Mouse (Mus musculus): ENCODE measurements around the gene Ppme1.

Ppme1 gene

GRCm38 (mm10) chr7:100371495-100372451, at the start of gene Ppme1, which contains the start of gene C2cd3:
Gene Ppme1 (minus strand): TSS chr7:100372307.
Gene C2cd3 (plus strand): TSS chr7:100372233.
- DNase-seq, result peak; percentile 99

GRCm38 (mm10) chr7:100408684-100409083, 36.6 kb upstream of the Ppme1 start:
- DNase-seq, result no peak

- no peak for DNase-seq
Observed at GRCm38 (mm10) chr7:100407677-100408076, 35.6 kb upstream of the Ppme1 start.

- DNase-seq, result no peak
Observed at GRCm38 (mm10) chr7:100402715-100403114, 30.6 kb upstream of the Ppme1 start.

DNA sequence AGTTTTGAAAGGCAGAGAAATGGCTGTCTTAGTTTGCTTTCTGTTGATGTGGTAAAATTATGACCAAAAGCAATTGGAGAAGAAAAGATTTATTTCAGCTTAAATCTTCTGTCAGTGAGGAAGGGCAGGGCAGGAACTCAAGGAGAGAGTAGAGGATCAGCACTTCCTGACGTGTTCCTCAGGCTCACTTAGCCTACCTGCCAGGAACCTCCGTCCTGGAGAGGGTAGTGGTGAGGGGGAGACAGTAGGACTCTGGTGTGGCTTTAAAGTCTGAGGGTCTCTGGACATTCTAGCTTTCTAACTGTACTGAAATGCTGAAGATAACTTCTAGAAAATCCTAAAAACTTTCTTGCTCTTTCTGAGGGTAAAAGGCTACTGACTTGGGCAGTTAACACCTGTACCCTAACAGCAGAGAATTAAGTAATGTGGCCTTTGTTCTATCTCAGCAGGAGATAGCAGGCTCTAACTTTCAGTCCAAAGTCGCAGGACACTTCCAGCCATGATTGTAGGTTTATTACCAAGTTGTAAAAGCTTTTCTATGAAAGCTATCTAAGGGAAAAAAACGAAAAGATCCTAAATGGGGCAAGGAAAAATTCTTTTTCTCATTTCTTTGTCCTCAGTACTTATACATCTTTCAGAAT, 28.9 kb upstream of the Ppme1 start:
- no peak for DNase-seq

DNA sequence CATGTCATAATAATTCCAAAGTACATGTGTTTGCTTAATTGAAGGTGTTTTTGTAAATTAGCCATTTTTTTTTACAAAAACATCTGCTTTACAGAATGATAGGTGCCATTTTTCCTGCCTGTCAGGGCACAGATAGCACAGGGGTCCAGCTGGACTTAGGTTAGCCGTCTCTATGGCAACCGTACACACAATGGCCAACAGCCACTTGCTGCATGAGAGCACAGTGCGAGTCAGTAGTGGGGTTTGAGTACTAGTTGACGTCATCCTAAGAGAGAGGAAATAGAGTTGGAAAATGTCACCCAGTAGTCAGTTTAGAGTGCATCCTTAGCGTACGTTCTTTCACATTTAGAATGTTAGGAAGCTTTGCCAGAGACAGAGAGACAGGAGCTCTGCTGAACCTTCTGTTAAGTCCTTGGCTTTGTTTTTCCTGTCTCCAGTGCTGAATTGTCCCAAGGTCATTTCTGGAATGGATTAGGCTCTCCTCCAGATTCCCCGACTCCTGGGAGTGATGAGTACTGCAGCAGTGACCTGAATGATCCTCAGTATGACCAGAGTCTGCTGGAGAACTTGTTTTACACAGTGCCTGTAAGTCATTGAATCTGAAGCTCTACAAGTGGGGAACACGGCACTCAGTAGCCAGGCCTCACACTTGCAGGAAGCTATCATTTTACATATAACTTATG, 27.3 kb upstream of the Ppme1 start:
- no peak for DNase-seq

DNA sequence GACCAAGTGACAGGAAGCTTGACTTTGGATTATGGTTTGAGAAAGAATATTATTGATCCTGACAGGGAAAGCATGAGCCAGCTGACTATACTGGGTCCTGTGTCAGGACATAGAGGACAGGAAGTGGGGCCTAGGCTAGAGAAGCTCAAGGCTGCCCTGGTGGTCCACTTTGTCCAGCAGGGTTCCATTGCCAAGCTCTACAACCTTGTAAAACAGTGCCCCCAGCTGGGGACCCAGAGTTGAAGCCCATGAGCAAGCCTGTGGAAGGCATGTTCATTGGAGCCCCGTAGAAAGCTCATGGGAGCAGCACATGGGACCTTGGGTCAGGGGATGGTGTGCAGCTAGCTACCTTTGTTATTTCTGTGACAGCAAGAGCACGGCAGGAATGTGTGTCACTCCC, 20.2 kb upstream of the Ppme1 start:
- DNase-seq, result no peak

- DNase-seq, result no peak
Observed at GRCm38 (mm10) chr7:100390166-100390565, 18.1 kb upstream of the Ppme1 start.

DNA sequence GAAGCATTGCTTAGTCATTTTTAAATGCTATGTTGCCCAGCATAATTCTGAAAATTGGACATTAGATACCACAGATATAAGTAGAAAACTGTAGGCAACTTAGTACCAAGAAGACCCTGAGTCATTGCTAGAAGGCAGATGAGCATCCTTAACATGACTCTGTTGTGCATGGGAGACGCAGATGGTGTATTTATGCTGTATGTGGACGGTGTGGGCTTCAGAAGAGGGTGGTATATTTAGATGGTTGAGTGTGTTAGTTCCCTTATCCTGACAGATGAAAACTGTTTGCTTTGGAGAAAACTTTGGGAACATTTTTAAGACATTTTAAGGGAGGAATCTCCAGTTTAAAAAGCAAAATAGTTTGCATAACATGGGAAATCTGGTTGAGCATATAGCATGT, 16.1 kb upstream of the Ppme1 start:
- DNase-seq, result no peak

- no peak for DNase-seq
Observed at GRCm38 (mm10) chr7:100383207-100383606, 11.1 kb upstream of the Ppme1 start.

GRCm38 (mm10) chr7:100381161-100381560, 9.1 kb upstream of the Ppme1 start:
- no peak for DNase-seq

GRCm38 (mm10) chr7:100378257-100378656, 6.2 kb upstream of the Ppme1 start:
- no peak for DNase-seq

GRCm38 (mm10) chr7:100372452-100372980, 409 bp upstream of the Ppme1 start:
- no peak for DNase-seq

DNA sequence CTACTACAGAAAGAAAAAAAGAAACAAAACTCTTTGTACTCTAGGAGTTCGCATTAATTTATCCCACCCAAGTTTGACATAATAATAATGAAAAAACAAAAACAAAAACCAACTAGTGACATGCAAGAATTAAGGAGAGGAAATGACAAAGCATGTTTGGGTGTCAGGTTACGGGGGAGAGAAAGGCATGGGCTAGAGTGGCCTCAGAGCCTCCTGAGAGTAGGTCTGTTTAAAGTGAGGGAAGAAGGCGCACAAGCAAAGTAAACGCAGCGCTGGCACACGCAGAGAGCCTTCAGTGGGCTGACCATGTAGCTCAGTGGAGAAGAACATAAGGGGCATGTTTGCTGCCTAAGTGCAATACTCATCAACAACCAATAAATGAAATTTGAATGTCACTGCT, 7.2 kb downstream of the Ppme1 start:
- DNase-seq, result no peak

GRCm38 (mm10) chr7:100363162-100363561, 8.9 kb downstream of the Ppme1 start:
- no peak for DNase-seq

DNA sequence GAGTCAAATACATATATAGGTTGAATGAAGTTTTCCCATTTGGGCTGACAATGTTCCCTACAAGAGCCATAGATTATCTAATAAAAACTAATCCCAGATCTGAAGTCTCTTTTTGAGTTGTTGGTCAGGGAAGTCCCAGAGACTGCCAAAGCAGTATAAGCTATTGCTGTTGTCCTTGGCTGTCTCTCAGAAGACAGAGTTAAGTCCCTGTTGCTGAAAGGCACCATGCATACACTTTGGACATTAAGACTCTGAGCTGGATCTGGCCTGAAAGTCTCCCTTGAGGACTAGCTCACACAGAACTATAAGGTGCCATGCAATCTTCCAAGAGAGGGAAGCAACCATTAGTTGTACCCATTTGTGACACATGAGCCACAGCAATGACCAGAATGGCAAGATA, 14.3 kb downstream of the Ppme1 start:
- no peak for DNase-seq

DNA sequence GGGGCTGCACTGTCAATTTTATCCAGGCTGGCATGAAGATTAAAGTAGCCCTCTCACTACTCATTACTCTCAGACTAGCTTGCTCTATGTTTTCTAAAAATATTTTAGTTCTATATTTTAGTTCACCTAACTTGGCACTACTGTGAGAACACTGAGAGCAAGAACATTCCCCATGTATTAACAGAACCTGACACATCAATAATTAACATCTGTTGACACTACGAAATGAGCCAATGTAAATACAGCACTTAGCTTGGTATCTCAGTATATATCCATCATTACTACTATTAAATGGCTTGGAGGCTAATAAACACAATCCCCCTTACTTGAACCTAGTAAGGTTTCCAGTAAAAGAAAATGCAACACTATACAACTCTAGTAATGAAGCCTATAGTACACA, 15.3 kb downstream of the Ppme1 start:
- DNase-seq, result no peak

- no peak for DNase-seq
Observed at GRCm38 (mm10) chr7:100356324-100356723, 15.8 kb downstream of the Ppme1 start.

GRCm38 (mm10) chr7:100354984-100355383, 17.1 kb downstream of the Ppme1 start:
- no peak for DNase-seq

DNA sequence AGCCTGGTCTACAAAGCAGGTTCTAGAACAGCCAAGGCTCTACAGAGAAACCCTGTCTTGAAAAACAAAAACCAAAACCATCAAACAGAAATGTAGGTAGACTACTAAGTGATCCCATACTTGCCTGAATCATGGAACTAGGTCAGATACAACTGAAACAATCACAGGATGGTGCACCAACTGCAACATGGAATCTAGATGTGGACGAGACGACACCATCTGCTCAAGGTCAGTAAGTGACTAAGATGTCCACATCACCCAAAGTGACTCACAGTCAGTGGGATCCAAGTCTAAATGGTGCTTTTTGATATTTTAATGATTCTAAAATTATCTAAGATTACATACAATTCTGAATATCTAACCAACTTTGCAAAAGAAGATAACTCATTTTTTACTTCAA, 36.2 kb downstream of the Ppme1 start:
- DNase-seq, result no peak

- DNase-seq, result no peak
Observed at GRCm38 (mm10) chr7:100331269-100331668, 40.8 kb downstream of the Ppme1 start.

DNA sequence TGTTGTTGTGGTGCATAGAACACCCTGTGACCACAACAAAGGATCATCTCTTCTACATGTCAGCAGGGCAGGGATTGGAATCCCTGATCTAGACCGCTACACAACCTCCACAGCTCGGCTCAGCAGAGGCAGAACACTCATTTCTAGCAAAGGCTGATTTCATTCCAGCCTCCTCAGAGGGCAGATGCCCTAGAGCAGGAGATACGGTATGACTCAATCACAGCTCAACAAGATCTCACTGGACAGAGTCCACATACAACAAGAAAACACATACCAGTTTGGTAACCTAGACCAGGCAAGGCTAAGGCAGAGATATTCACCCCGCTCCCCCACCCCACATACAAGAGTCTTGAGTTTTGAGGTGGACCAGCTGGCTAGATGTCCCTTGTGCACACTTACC, 43.5 kb downstream of the Ppme1 start:
- DNase-seq, result no peak

DNA sequence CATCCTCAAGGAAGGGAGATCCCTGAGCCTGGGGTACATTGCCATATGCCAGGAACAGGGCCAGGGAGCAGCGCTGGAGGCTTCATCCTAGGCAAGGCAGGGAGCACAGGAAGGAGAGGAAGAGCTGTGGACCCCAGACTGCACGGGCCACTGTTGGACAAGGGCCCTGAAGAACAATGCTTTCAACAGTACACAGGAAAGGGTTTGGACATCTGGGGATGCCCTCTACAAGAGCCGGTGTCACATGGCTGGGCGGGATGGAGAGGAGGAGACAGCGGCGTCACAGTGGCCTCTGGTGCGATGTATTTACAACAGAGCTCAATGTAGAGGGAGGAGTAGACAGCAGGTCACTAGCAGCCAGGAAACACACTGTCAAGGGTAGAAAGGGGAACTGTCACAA, 44.6 kb downstream of the Ppme1 start:
- DNase-seq, result no peak

Measured in kidney, adult 18-20 months (tissue).